Mouse (Mus musculus) lung, postnatal 10 days (tissue): ENCODE measurements around the gene Slc38a10.

ENCODE experiments used
- DNase-seq: peaks from one replicate; pipeline ENCODE4 v3.0.0; 2021

The Slc38a10 gene

GRCm38 (mm10) chr11:120151113-120151494 is at the start of gene Slc38a10:
Slc38a10 (minus strand) TSS chr11:120151346.
- peak; percentile 100 for DNase-seq

GRCm38 (mm10) chr11:120200621-120201020 is 49.5 kb upstream of the Slc38a10 start:
- DNase-seq, result no peak

GRCm38 (mm10) chr11:120199766-120200165 is 48.6 kb upstream of the Slc38a10 start:
- no peak for DNase-seq

DNA sequence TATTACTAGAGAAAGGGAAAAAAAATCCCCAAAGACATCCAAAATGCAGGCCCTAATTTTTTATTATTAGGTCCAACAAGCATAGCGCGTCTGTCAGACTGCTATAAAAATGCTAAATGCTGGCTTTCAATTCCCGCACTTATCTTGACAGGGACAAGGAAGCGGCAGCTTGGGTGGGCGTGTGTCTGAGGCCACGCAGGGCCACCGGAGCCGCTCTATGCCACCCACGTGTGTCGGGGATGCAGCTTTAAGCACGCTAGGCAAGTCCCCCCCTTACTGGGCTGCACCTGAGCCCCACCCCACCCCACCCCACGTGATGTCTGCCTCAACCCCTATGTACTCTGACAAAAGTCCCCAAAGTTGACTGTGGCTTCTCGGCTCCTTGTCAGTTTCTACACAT is 47.7 kb upstream of the Slc38a10 start:
- no peak for DNase-seq

DNA sequence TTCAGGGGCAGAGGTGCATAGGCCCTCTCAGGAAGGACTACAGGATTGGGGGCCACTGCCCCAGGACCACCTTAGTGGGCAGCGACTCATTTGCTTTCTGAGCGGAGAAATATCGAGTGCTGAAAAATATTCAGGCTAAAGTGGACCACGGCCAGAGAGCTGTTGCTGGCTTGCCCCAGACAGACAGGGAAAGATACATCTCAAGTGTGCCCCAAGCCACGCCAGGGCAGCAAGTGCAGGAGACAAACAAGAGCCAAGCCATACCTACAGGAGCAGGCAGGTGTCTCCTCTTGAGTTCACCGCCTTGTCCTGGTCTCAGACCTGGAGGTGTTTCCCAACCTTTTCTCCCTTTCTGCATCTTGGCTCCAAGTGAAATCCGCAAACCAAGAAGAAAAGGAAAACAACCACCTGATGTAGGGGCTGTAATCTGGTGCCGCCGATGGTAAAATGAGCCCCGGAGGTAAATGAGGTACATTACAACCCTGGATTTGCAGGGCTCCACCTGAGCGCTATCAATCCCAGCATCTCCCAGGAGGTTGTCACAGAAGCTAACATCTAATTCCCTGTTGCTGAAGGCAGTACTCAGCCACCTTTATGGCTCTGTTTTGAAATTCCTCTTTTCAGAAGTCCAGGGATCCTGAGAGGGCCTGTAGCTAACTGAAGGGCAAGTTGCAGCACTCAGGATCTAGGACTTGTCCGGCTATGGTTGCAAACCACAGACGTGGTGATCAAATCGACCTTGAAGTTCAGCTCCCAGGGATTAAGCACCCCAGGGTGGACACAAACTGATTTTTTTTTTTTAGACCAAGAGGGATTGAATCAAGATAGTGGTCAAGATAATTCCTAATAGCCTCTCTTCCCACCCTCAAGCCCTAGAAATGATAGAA is 39.6 kb upstream of the Slc38a10 start:
- DNase-seq, result no peak

DNA sequence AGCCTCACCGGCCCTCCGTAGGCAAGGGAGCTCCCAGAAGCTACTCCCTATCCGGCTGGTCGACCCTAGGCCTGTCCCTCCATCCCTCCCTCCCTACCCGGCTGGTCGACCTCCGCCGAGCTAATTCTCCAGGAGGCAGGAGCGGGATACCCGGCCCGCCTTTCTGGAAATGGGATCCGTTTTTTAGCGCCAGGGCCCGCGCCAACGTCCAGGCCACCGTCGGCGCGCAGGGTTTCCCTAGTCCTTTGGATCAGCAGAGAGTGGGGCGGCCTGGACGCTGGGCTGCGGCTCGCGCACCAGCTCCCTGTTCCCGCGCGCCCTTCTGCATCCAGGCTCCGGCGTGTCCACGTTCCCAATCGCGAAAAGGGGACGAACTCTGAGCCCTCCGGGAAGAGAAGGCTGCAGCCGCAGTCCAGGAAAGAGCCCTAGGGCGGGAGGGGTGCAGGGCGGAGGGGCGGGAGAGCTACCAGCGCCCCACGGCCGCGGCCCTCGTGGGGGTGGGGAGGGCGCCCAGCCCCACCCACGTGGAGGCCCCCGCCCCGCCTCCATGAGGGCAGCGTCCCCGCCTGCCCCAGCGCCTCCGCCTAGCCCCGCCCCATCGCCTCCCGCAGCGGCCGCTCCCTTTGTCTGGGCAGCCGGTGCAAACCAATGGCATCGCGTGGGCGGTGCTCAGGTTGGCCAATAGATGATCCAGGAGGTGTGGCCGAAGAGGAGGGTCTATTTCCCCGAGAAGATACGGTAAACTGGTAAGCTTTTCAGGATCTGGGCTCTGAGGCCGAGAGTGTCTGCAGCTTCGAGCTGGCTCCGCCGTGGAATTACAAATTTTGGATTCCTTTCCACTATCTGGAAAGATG is 38.5 kb upstream of the Slc38a10 start:
- DNase-seq, result peak; percentile 100

DNA sequence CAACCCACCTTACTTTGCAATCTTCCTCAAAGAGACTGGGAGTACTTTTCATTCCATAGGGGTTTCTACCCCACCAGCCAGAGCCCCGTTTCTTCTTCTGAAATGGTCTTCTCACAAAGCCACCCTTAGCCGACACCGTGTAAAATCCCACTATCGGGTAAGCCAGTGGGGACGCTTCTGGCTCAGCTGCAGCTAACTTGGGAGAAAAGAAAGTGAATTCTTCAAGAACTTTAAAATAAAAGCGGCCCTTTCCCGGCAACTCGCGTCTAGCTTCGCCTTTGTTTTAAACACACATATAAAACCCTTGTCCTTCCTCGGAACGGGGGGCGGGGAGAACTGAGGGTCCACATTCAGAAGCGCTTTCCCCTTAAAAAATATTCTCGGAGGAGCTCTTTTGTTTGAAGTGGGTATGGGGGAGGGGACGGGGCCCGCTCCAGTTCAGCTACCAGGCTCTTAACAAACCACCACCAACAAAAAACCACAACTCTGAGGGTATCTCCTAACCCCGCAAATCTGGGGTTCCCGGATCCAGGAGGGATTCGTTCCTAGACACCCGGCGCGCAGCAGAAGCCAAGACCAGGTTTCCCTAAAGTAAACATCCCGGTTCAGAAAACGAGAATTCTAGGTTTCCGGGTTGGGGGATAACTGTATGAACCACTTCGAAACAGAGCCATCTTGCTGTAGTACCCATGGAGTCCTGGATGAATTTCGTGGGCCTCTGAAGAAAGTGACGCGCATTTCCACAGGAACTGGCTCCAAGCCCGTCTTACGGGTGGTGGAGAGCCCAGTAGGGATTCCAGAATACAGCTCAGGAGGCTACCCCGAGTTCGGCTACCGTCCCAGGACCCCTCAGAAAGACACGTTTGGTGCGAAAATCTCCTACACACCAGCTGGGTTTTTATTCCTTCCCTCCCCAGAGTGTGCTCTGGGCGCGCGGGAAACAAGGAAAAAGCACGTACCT is 37.6 kb upstream of the Slc38a10 start:
- peak; percentile 73 for DNase-seq

DNA sequence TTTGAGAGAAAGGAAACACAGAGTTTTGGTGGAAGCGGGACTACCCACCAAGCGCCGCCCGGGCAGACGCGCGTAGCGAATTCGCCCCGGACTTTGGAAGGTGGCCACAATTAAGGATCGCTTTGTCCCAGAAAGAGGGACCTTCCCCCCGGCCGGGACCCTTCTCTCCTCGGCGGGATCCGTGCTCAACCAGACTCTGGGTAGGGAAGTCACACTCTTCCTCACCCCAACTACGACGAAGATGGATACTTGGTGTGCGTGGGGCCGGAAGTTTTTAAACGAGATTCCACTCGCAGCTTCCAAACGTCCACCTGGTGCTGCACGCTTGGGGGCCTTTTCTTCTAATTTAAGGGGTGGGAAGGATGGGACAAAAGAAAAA is 36.9 kb upstream of the Slc38a10 start:
- peak; percentile 50 for DNase-seq

GRCm38 (mm10) chr11:120187236-120188101 is 36.3 kb upstream of the Slc38a10 start:
- peak; percentile 52 for DNase-seq

DNA sequence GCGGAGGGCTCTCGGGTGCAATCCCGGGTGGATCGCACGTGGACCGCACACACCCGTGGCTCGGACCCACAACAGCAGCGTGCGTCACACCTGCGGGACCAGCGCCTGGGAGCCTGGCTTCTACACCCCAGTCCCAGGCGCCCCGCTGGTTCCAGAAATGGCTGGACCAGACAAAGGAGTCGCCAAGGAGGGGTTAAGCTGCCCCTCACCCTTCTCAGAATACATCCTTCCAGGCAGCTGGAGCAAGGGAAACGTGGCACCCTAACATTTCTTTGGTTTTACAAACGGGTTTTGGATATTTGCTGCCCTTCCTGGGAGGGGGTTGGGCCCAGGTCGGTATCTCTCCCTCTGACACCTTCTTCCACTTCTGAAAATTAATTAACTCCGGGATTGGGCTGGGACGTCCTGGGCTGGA is 35.7 kb upstream of the Slc38a10 start:
- peak; percentile 35 for DNase-seq

DNA sequence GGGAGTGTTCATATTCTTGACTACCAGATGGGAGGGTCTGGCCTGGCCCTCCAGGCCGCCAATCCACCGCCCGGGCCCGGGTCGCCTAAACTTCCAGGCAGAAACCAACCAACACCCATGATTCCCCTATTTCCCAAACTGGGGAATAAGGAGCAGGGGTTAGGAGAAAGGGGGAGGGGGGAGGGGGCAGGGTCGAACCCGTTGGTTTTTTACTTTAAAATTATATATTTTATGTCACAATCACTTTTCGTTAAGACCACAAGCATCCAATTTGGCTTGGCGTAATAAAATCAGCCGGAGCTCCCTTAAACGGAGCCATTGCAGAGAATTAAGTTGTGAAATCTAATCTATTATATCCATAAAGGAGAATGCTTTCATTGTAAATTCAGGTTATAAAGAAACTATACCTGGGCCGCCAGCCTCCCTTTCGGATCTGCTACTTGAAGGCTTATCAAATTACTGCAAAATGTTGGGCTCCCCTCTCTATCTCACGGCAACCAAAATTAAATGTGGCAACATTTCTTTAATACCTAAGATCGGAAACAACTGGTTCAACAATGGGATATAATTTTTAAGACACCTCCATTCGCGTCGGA is 35.1 kb upstream of the Slc38a10 start:
- no peak for DNase-seq

DNA sequence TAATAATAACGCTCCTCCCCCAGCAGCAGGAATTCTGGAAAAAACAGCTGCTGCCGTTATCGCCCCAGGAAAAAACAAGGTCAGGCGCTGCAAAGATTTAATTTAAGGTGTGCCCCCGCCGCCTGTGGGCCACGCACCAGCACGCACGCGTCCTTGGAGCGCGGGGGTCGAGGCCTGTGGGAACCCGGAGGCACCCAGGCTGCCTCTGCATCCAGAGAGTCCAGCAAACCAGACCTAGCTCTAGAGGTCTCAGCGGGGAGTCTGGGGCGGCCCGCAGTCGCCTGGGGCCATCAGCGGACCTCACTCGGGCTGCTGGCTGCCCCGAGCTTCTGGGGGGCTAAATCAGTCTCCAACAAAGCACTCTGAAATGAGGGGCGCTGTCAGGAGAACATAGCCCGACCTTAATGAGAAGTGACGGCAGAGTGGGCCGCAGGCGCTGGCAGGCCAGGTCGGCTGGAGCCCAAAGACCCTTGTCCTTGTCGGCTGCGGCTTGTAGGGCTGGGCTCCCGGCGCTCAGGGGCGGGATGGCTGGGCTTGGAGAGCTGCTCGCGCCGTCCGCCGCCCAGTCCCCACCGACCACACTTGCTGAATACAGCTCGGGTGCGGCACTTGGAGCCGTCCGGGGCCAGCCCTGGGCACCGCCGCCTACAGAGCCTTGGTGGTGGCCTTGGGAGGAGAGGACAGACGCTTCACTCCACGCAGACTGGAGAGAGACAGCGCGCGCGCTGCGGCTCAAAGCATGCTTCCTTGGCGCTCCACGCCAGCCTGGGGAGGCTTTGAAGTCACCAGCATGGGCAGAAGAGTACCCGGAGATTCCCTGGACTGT is 34.4 kb upstream of the Slc38a10 start:
- DNase-seq, result peak; percentile 56

- peak; percentile 52 for DNase-seq
These were observed 33.5 kb upstream of the Slc38a10 start for GRCm38 (mm10) chr11:120184371-120185315.

- DNase-seq, result no peak
These were observed 32.6 kb upstream of the Slc38a10 start for GRCm38 (mm10) chr11:120183708-120184107.

- DNase-seq, result peak; percentile 33
These were observed 32.0 kb upstream of the Slc38a10 start for GRCm38 (mm10) chr11:120183180-120183579.

DNA sequence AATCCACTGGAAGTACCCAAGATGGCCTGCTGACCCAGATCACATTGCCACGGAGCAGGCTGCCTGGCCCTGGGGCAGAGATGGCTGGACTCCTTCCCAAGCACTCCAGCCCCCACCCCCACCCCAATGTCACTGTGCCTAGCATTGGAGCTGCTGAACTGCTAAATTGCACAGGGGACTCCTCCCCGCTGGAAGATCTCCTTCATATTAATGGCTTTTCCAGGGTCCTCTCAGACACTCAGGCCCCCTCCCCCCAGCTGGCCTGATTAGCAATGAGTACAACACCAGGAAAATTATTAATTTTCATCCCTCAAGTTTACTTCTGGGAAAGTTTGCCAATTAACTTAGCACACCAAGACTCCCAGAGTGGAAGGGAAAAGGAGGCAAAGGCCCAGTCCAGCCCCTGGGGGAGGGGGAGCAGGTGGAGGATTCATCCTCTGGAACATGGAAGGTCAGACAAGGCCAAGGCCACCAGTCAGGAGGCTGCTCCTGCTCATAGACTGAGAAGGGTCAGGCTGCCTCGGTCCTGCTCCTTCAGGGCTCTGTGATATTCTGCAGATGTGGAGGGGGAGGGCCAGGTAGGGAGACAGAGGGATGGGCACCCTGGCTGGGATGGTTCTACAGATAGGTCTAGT is 31.4 kb upstream of the Slc38a10 start:
- no peak for DNase-seq

DNA sequence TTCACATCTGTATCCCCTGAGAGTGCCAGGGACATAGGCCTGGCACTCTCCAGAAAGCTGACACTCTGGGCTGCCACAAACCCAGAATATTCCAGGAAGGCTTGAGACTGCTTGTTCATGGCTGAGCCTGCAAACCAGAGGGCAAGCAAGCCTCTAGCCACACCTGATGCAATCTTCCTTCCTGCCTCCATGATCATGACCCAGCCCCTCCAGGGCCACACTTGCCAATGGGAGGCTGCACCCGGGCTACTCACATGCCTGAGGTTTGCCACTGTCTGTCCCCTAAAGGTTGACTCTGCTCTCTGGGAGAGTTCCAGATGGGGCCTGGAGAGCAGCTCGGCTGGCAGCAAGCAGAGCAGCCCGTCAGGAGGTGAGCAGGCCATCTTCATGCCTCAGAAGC is 30.2 kb upstream of the Slc38a10 start:
- no peak for DNase-seq

GRCm38 (mm10) chr11:120179374-120179773 is 28.2 kb upstream of the Slc38a10 start:
- no peak for DNase-seq

DNA sequence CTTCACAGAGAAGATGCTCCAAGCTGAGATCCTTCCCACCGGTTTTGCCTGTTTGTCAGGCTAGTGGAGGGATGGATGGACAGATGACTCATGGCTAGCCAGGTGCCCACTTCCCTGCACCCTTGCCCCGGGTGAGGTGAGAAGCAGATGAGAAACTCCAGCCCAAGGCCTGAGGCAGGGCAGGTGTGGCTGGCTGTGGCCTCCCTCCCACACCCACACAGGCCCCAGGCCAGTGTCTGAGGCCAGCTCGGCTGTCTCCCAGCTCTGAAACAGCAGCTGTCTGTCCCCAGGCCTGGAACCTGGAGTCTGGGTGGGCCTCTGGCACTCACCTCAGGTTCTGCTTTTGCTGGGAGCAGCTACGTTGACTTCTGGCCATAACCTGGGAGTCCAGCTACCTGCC is 24.8 kb upstream of the Slc38a10 start:
- no peak for DNase-seq
